Mouse (Mus musculus) intestine, embryonic 15.5 days (tissue): ENCODE results near the gene Cd79b. TPM values are rescaled to one million over a fixed set of nuclear protein-coding genes. Genes with fewer than 3 reads are reported as not detected.

Source experiments
- ATAC-seq: fragments of 200-750 bp; cut with Nextera tagmentation; 2 replicates; pipeline ENCODE4 v1.8.0; 2017; ENCODE audit warnings: moderate TSS enrichment, moderate library complexity
- H3K27ac ChIP-seq: fragments of 300-500 bp; sonication (generic); 2 replicates; pipeline ENCODE4 v1.5.1; 2015; ENCODE audit warnings: mild to moderate bottlenecking, inconsistent platforms
- H3K27me3 ChIP-seq: fragments of 300-500 bp; sonication (generic); replicated peaks from 2 replicates; pipeline ENCODE4 v1.6.1; 2015; ENCODE audit warnings: inconsistent platforms
- H3K36me3 ChIP-seq: fragments of 300-500 bp; sonication (generic); 2 replicates; pipeline ENCODE4 v1.6.1; 2015; ENCODE audit warnings: inconsistent platforms
- H3K4me1 ChIP-seq: fragments of 300-500 bp; sonication (generic); replicated peaks from 2 replicates; pipeline ENCODE4 v1.6.1; 2015; ENCODE audit warnings: inconsistent platforms
- H3K4me2 ChIP-seq: fragments of 300-500 bp; sonication (generic); replicated peaks from 2 replicates; pipeline ENCODE4 v1.6.1; 2015; ENCODE audit warnings: mild to moderate bottlenecking, inconsistent platforms
- H3K4me3 ChIP-seq: fragments of 300-500 bp; sonication (generic); replicated peaks from 2 replicates; pipeline ENCODE4 v1.5.1; 2015; ENCODE audit warnings: inconsistent platforms
- H3K9ac ChIP-seq: fragments of 300-500 bp; sonication (generic); 2 replicates; pipeline ENCODE4 v1.6.1; 2015; ENCODE audit warnings: inconsistent platforms
- H3K9me3 ChIP-seq: fragments of 300-500 bp; sonication (generic); 2 replicates; pipeline ENCODE4 v1.6.1; 2016; ENCODE audit warnings: inconsistent platforms
- WGBS: fragments of 180-500 bp; shearing (Covaris S2); methylation state at CpG from one replicate; pipeline ENCODE4 v1.1.7; 2015; 5-methylcytosine and 5-hydroxymethylcytosine counted together
- polyA plus RNA-seq: library from polyadenylated mRNA; unstranded; fragments of >200 nt; fragmentation: Nextera tagmentation; extraction: Ambion mirVana; gene quantifications from 2 replicates; pipeline ENCODE4 v1.2.1, GENCODE M21; 2015

The Cd79b gene
- polyA plus RNA-seq, 1 experiment from 2014 or later, result 3.0 TPM

DNA sequence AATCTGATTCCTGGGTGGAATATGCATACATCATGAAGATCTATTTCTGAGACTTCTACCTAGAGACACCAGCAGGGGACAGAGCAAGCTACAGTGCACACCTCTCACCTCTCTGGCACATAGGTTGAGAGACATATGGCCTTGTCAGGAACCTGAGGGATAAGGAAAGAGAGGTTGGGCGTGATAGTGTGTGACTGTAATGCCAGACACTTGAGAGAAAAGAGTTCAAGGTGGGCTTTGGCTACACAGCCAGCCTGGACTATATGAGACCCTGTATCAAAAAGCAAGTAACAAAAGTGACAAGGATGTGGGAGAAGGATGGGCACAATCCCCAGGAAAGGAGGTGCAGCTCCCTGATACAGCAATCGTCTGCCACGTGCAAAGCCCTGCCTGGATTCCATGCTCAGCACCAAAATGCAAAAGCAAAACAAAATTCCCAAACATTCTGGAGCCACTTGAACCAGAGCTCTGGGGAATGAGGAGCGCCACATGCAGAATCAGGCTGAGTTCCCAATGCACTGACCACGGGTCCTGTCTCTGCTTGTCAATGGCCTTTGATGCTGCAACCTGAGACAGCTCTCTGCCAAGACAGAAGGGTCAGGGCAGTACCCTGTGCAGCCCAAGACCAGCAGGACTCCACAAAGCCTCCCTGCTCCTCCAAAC is 43.3 kb downstream of the Cd79b start:
- Histone ChIP-seq H3K4me1 (peaks cover 53% of the 10 kb centered on the region), H3K4me3 (peak overlapping the region; percentile 100), H3K36me3 (peaks cover 7% of the 10 kb centered on the region), H3K9ac (peak overlapping the region; percentile 100), H3K27me3 (no peaks in the 10 kb centered on the region), H3K4me2 (peak overlapping the region; percentile 92), H3K9me3 (no peaks in the 10 kb centered on the region), H3K27ac (peak overlapping the region; percentile 98)
- 17% methylated on average over 5 of the region's 5 CpGs for WGBS
- ATAC-seq, result no peak

DNA sequence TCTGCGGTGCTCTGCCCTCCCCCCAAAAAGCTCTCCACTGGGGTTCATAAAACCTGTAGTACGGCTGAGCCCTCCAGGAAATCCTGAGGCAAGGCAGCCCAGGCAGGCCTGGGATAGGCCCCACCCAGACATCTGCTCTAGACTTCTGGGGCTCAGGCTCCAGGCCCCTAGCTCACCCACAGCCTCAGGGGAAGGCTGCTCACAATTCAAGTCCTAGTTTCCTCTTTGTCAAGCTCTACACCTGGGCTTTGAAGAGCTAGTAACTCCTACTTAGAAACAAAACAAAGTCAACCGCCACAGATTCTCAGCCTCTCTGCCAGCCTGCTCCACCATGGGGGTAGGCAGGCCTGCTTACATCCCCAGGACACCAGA is 45.5 kb downstream of the Cd79b start:
- Histone ChIP-seq H3K4me1 (peaks cover 41% of the 10 kb centered on the region), H3K27ac (peak overlapping the region; percentile 82), H3K4me2 (peak overlapping the region; percentile 47), H3K9ac (0 out of 2 replicates have a peak overlapping the region, but pooled peaks have one; percentile 20), H3K27me3 (no peaks in the 10 kb centered on the region), H3K36me3 (peaks cover 27% of the 10 kb centered on the region), H3K9me3 (no peaks in the 10 kb centered on the region), H3K4me3 (no peak overlapping the region; the same call in 1 of the 2 replicates)
- no peak for ATAC-seq
- WGBS, result 19% methylated on average over 3 of the region's 3 CpGs

DNA sequence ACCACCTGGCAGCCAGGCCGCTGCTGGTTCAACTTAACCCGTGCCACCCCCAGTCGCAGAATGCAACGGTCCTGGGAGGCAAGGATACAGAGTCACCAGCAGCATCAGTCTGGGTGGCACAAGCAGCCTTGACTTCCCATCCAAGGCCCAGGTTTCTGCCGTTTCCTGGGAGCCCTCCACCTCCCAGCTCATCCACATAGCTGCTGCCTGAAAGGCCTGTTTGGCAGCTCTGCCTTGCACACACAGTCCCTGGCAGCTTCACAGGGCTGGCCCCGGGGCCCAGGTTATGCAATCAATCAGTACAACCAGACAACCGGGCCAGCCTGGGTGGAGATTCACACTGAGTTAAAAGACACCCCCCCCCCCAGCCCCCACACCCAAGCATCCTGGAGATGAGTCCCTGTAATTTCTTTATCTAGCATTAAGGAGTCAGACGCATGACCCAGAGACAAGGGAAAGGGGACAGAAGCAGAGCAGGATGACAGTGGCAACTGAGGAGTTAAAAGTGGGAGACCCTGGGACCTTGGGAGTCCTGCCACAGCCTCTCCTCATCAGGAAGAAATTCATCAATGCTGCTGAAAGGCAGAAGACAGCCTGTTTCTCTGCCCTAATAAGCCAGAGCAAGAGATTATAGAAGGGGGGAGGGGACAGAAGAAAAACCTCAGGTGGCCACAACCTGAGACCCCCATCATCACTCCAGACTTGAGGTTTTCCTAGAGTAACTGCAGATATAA is 46.1 kb downstream of the Cd79b start:
- H3K27ac ChIP-seq, result peak overlapping the region; percentile 82
- H3K9ac ChIP-seq, result peak overlapping the region; percentile 39
- H3K4me2 ChIP-seq, result peak overlapping the region; percentile 47
- H3K4me3 ChIP-seq, result no peak overlapping the region
- peaks cover 33% of the 10 kb centered on the region for H3K36me3 ChIP-seq
- H3K9me3 ChIP-seq, result no peaks in the 10 kb centered on the region
- no peak for ATAC-seq
- peaks cover 39% of the 10 kb centered on the region for H3K4me1 ChIP-seq
- 29% methylated on average over 8 of the region's 8 CpGs for WGBS
- no peaks in the 10 kb centered on the region for H3K27me3 ChIP-seq

DNA sequence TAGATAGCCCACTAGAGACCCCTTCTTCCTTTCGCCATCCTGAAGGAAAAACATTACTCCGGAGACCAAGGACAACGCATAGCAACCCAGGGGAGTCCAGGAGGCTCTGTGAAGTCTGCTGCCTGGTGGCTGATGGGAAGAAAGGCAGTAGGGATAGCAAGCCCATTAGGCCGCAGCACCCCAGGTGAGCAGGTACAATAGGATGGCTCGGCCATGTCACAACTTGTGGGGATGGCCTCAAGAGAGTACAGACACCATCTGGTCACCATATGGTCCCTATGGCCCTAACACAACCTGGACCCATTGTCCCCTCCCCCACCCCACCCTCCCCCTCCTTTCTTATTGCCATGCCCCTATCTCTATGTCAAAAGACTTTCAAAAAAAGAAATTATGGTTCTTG is 46.7 kb downstream of the Cd79b start:
- 73% methylated on average over 5 of the region's 5 CpGs for WGBS
- H3K4me2 ChIP-seq, result peak overlapping the region; percentile 47
- H3K27ac ChIP-seq, result peak overlapping the region; percentile 82
- H3K36me3 ChIP-seq, result peaks cover 38% of the 10 kb centered on the region
- H3K27me3 ChIP-seq, result no peaks in the 10 kb centered on the region
- ATAC-seq, result no peak
- no peak overlapping the region for H3K4me3 ChIP-seq
- no peaks in the 10 kb centered on the region for H3K9me3 ChIP-seq
- H3K9ac ChIP-seq, result no peak overlapping the region; the same call in 1 of the 2 replicates
- H3K4me1 ChIP-seq, result peaks cover 39% of the 10 kb centered on the region

DNA sequence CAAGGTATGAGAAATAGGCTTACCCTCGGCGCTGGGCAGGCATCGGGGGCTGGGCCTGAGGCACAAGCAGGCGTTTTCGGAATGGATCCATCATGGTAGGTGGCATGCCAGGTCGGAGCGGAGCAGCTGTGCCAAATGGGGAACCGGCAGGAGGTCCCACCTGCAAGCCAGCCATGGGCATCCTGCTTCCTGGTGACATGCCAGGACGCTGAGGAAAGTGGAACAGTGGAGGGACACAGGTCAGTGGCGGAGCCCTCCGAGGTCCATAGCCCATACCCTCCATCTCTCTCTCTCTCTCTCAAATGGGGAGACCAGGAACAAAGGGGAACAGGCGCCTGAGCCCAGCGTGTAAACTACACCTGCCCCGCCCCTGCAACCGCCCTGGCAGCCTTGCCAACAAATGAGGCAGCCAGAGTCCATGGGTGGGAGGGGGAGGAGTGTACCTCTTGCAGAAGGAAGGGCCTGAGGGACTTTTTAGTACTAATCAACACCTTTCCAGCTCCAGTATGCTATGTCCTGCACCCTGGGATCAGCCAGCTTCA is 47.2 kb downstream of the Cd79b start:
- H3K36me3 ChIP-seq, result peaks cover 42% of the 10 kb centered on the region
- no peak overlapping the region for H3K9ac ChIP-seq
- H3K4me2 ChIP-seq, result no peak overlapping the region
- 74% methylated on average over 15 of the region's 15 CpGs for WGBS
- no peaks in the 10 kb centered on the region for H3K27me3 ChIP-seq
- H3K4me3 ChIP-seq, result no peak overlapping the region
- peak; percentile 15; the same call in 1 of the 2 replicates for ATAC-seq
- H3K9me3 ChIP-seq, result no peaks in the 10 kb centered on the region
- H3K4me1 ChIP-seq, result peaks cover 39% of the 10 kb centered on the region
- no peak overlapping the region for H3K27ac ChIP-seq

DNA sequence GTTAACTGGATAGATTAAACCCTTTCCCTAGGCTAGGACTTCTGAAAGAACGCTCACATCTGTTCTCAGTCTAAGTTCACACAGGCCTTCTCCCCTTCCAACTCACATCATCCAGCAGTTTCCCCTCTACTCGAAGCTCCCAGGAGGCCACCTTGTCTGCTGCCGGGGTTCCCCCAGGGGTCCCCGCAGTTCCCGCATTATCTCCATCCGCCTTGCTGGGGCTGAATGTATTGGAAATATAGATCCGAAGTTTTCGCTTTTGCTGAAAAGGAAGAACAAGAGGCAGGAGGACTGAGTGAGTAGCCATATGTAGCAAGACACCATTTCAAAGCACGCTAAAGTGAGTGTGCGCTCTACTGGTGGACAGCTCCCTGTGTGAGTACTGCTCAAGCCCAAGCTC is 48.1 kb downstream of the Cd79b start:
- Histone ChIP-seq H3K4me3 (no peak overlapping the region), H3K4me1 (peaks cover 37% of the 10 kb centered on the region), H3K36me3 (peaks cover 51% of the 10 kb centered on the region), H3K9ac (no peak overlapping the region), H3K27ac (no peak overlapping the region), H3K27me3 (no peaks in the 10 kb centered on the region), H3K4me2 (no peak overlapping the region), H3K9me3 (no peaks in the 10 kb centered on the region)
- 95% methylated on average over 10 of the region's 10 CpGs for WGBS
- no peak for ATAC-seq

DNA sequence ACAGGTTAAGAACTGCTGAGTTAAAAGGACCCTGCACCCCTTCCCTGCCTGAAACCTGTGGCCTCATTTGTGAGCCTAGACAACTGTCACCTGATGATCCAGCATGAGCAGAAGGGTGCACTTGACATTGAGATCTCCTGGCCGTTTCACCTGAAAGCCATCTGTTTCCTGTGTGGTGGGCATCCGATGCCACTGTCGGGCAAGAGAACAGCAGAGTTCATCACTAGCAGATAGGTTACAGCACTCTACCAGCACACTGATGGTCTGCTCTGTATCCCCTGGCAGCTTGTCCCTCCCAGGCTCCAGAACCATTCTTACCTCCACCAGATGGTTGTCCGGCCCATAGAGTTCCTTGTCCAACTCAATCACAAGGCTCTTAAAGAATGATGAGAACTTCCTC is 49.0 kb downstream of the Cd79b start:
- ATAC-seq, result no peak
- H3K9ac ChIP-seq, result no peak overlapping the region
- H3K4me3 ChIP-seq, result no peak overlapping the region
- H3K27me3 ChIP-seq, result no peaks in the 10 kb centered on the region
- no peak overlapping the region for H3K27ac ChIP-seq
- no peaks in the 10 kb centered on the region for H3K9me3 ChIP-seq
- 92% methylated on average over 4 of the region's 4 CpGs for WGBS
- H3K36me3 ChIP-seq, result peaks cover 52% of the 10 kb centered on the region
- no peak overlapping the region for H3K4me2 ChIP-seq
- H3K4me1 ChIP-seq, result peaks cover 31% of the 10 kb centered on the region

DNA sequence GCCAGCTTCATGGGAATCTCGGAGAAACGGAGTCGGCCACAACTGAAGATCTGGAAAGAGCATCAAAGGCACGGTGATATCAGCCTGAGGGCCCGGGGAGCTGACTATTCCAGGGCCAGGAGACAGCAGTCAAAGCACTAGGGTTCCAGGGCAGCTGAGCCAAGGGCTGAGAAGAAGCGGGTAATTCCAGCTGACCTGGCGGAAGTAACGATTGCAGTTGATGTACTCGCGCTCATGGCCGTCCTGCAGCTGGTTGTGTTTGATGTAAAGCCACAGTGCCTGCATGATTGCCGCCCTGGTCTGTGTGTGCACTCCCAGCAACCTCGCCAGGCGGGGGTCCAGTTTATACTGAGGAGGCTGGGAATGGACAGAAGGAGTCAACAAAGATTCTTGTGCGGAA is 49.6 kb downstream of the Cd79b start:
- H3K9ac ChIP-seq, result no peak overlapping the region
- H3K27ac ChIP-seq, result no peak overlapping the region
- no peak overlapping the region for H3K4me2 ChIP-seq
- H3K9me3 ChIP-seq, result no peaks in the 10 kb centered on the region
- ATAC-seq, result no peak
- WGBS, result 88% methylated on average over 15 of the region's 15 CpGs
- peaks cover 25% of the 10 kb centered on the region for H3K4me1 ChIP-seq
- H3K4me3 ChIP-seq, result no peak overlapping the region
- H3K27me3 ChIP-seq, result no peaks in the 10 kb centered on the region
- H3K36me3 ChIP-seq, result peaks cover 52% of the 10 kb centered on the region

DNA sequence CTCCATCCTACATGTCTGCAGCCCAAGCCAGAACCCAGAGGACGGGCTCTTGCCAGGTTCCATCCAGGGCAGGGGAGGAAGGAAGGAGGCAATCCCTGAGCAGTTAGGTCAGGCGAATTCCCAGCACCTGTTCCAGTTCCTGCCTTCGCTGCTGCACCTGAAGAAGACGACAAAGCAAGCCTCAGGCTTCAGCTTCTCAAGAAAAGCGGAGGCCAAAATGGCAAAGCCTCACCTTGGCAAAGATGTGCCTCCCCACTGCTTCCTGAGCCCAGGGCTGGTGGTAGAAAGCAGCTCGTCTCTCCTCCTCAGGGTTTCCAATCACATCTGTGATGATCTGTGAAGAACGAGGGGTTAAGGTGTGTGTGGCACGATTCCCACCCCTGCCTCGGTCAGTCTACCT is 50.6 kb downstream of the Cd79b start:
- ATAC-seq, result no peak
- no peak overlapping the region for H3K4me2 ChIP-seq
- H3K9me3 ChIP-seq, result no peaks in the 10 kb centered on the region
- WGBS, result 85% methylated on average over 9 of the region's 9 CpGs
- H3K27ac ChIP-seq, result no peak overlapping the region
- H3K27me3 ChIP-seq, result no peaks in the 10 kb centered on the region
- H3K4me3 ChIP-seq, result no peak overlapping the region
- H3K9ac ChIP-seq, result no peak overlapping the region
- H3K36me3 ChIP-seq, result peaks cover 52% of the 10 kb centered on the region
- peaks cover 18% of the 10 kb centered on the region for H3K4me1 ChIP-seq

Other genes with a start within 250 kb of the Cd79b start
- 12.0 and 14.0 TPM in 2 replicates for gene Taco1, start 248.7 kb downstream of the Cd79b start, polyA plus RNA-seq
- gene Map3k3, start 230.1 kb downstream of the Cd79b start, polyA plus RNA-seq, result 14.2 and 18.0 TPM in 2 replicates
- gene Gm10840, start 153.9 kb downstream of the Cd79b start, polyA plus RNA-seq, result not detected in 2 replicates
- gene Limd2, start 153.9 kb downstream of the Cd79b start, polyA plus RNA-seq, result 94.0 and 108 TPM in 2 replicates
- 14.0 and 14.9 TPM in 2 replicates for gene Strada, start 112.6 kb downstream of the Cd79b start, polyA plus RNA-seq
- gene Ccdc47, start 98.4 kb downstream of the Cd79b start, polyA plus RNA-seq, result 88.6 and 91.5 TPM in 2 replicates
- gene Ddx42, start 97.8 kb downstream of the Cd79b start, polyA plus RNA-seq, result 58.1 and 62.9 TPM in 2 replicates
- 52.5 and 56.3 TPM in 2 replicates for gene Ftsj3, start 58.7 kb downstream of the Cd79b start, polyA plus RNA-seq
- 247 and 259 TPM in 2 replicates for gene Psmc5, start 58.6 kb downstream of the Cd79b start, polyA plus RNA-seq
- gene Smarcd2, start 41.8 kb downstream of the Cd79b start, polyA plus RNA-seq, result 60.6 and 61.5 TPM in 2 replicates
- gene Tcam1, start 38.1 kb downstream of the Cd79b start, polyA plus RNA-seq, result 0.31 and 0.33 TPM in 2 replicates
- not detected in 2 replicates for gene Gh, start 12.9 kb downstream of the Cd79b start, polyA plus RNA-seq
- 0.03 and 0.05 TPM in 2 replicates for gene Scn4a, start 38.5 kb upstream of the Cd79b start, polyA plus RNA-seq
- gene Prr29, start 50.7 kb upstream of the Cd79b start, polyA plus RNA-seq, result 0.34 and 0.69 TPM in 2 replicates
- 38.1 and 39.3 TPM in 2 replicates for gene Icam2, start 73.3 kb upstream of the Cd79b start, polyA plus RNA-seq
- gene Ern1, start 173.1 kb upstream of the Cd79b start, polyA plus RNA-seq, result 4.8 and 5.8 TPM in 2 replicates